Mouse (Mus musculus): ENCODE measurements around the gene Rbp7.

Rbp7 gene

GRCm38 (mm10) chr4:149407461-149407860, 47.3 kb downstream of the Rbp7 start:
- DNase-seq (ENCODE audit: low read depth, low spot score): no peak

DNA sequence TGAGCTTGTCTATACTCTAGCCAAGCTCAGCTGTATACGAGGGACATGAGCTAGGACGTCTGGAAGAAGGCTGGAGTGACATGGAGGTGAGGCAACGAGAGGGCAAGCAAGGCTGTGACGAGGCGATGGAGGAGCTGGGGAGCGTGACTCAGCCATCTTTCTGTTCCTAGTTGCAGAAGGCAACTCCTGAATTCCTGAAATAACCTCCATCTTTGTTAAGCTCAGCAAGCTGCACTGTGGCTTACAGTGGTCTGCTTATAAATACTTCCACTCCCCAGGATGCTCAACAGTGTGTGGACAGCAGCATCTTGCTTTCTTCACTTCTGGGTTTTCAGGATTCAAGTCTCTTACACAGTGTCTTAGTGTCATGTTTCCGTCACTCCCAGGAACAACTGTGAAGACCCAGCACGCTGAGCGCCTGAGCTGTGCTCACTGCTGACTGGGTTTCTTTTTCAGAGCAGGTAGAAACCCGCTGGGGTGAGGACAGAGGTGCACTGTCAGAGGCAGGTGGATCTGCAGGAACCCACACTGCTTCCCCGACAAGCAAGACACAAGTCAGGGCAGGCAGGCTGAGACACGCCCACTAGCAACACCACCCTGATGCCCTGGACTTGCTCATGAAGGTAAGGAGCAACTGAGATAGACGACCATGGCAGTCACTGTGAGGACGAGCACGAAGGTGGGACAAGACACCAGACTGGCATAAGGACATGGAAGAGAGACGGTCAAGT, 48.9 kb downstream of the Rbp7 start:
- DNase-seq (ENCODE audit: low read depth, low spot score): no peak

DNA sequence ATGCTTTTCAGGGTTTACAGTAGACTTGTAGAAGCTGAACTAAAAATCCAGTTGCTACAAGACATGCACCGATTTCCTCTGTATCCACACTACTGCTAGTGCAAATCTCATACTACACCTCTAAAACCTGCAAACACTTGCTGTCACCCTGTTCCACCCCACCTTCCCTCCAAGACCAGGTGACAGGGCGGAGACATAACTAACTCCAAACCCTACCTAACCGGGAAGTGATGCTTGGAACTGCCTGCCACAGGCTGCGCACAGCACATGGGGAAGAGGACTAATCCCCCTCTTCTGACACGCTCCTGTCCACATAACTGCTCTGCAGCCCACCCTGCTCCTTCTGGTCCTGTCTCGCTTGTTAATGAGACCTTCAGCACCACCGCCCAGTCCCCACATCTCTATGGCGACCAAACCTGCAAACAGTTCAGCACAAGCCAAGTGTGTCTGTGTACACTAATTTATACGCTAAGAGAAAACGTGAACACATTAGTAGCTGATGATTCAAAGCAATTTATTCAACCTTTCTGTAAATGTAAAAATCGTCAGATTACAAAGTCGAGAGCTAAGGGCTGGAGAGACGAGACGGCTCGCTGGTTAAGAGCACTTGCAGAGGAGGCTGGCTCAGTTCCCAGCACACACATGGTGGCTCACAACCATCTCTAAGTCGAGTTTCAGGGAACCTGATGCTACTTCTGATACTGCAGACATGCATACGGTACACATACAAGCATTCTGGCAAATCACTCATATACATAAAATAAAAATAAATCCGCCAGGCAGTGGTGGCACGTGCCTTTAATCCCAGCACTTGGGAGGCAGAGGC, 49.9 kb downstream of the Rbp7 start:
- DNase-seq (ENCODE audit: low read depth, low spot score): no peak

DNA sequence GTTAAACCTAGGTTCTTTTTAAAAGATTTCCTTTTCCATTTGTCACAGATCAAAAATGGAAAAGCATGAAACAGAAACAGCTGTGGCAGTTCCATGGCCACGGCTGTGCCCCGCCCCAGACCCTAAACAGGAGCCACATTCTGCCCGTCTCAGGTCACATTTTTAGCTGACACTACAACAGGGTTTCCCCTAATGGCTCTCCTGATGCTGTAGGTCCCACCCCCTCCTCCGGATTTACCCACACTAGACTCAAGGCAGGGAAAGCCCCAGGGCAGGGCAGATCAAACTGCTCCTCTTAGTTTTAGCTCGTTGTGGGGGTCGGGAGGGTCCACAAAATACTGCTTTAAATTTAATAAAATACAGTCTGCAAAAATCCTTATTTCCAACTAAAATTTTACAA, 51.7 kb downstream of the Rbp7 start:
- DNase-seq (ENCODE audit: low read depth, low spot score): no peak

- DNase-seq (ENCODE audit: low read depth, low spot score): no peak
Observed at GRCm38 (mm10) chr4:149401591-149401982, 53.2 kb downstream of the Rbp7 start.

DNA sequence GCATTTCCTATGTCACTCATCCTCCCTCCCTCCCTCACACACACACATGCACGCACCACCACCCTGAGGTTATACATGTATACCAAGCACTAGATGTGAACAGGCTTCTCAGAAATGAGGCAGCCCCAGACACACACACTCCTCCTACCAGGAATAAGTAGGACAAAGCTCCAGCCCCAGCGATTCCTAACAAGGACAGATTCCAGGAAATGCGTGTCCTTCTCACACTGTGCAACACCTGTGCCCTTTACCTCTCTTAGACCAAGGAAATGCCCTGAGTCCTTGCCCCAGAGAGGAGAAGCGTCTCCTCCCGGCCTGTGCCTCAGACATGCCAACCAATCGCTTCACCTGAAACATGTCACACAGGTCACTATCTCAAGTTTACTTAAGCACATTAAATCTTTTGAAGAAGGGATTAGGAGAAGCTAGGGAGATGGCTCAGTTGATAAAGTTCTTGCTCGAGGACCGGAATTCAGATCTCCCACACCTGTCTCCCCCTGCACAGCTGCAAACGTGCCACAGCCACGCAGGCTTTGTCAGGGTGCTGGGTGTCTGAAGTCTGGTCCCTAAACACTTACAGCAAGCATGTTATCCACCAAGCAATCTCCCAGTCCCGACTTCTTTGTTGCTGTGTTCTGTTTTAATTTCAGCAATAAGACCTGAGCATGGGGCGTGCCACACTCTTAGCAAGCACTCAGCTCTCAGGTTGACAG, 53.7 kb downstream of the Rbp7 start:
- no peak for DNase-seq (ENCODE audit: low read depth, low spot score)

Data from telencephalon, adult 2 months (tissue).